Mouse (Mus musculus) left cerebral cortex, postnatal 10 days (tissue): Measurements from ENCODE around the gene Ppfibp1. TPM values are rescaled to one million over a fixed set of nuclear protein-coding genes. Genes with fewer than 3 reads are reported as not detected.

Experiments
- DNase-seq, 2 experiments: peaks; one replicate each; pipeline ENCODE4 v3.0.0; 2021 to 2022; ENCODE audit warnings: low spot score in 2 of 2, mixed read lengths in 1 of 2; ENCODE audit errors: extremely low spot score in 1 of 2
- intact Hi-C: fragments of 180-260 bp; cut with DNase I; formaldehyde crosslinking; loops from one replicate; pipeline ENCODE4 v1.15.1; 2025
- total RNA-seq, 2 experiments: library from RNA; stranded (reverse); gene quantifications; 2 replicates each; pipeline ENCODE4 v1.2.3; 2021

Ppfibp1 gene
- total RNA-seq, 2 experiments from 2014 or later, result 96.3 to 100 TPM

GRCm38 (mm10) chr6:146909725-146910489, 21.6 kb downstream of the Ppfibp1 start:
- intact Hi-C loops, result no loop called here
- DNase-seq, result no peak

GRCm38 (mm10) chr6:146910801-146911200, 22.5 kb downstream of the Ppfibp1 start:
- intact Hi-C loops, result no loop called here
- DNase-seq, result no peak

- intact Hi-C loops, result no loop called here
Observed at GRCm38 (mm10) chr6:146912835-146913488, 24.7 kb downstream of the Ppfibp1 start.

GRCm38 (mm10) chr6:146913489-146914198, 25.4 kb downstream of the Ppfibp1 start:
- no peak for DNase-seq
- intact Hi-C loops, result no loop called here

More at GRCm38 (mm10) chr6:146912835-146913488, 24.7 kb downstream of the Ppfibp1 start:
- DNase-seq, result no peak

- DNase-seq, result no peak
- intact Hi-C loops, result no loop called here
Observed at GRCm38 (mm10) chr6:146915808-146916207, 27.5 kb downstream of the Ppfibp1 start.

- intact Hi-C loops, result no loop called here
- no peak for DNase-seq
Observed at GRCm38 (mm10) chr6:146917396-146917795, 29.1 kb downstream of the Ppfibp1 start.

- no peak for DNase-seq
- intact Hi-C loops, result no loop called here
Observed at GRCm38 (mm10) chr6:146918341-146918740, 30.1 kb downstream of the Ppfibp1 start.

GRCm38 (mm10) chr6:146926415-146926980, 38.2 kb downstream of the Ppfibp1 start:
- DNase-seq, result no peak
- intact Hi-C loops, result no loop called here

GRCm38 (mm10) chr6:146928108-146928507, 39.8 kb downstream of the Ppfibp1 start:
- intact Hi-C loops, result no loop called here
- no peak for DNase-seq

- no peak for DNase-seq
- intact Hi-C loops, result no loop called here
Observed at GRCm38 (mm10) chr6:146929031-146929430, 40.7 kb downstream of the Ppfibp1 start.

GRCm38 (mm10) chr6:146933123-146933522, 44.8 kb downstream of the Ppfibp1 start:
- peak in 1 of 2 experiments; percentile 47 for DNase-seq
- intact Hi-C loops, result no loop called here

GRCm38 (mm10) chr6:146935957-146936356, 47.7 kb downstream of the Ppfibp1 start:
- no peak for DNase-seq
- intact Hi-C loops, result no loop called here

- DNase-seq, result no peak
- intact Hi-C loops, result no loop called here
Observed at GRCm38 (mm10) chr6:146939026-146939425, 50.7 kb downstream of the Ppfibp1 start.

GRCm38 (mm10) chr6:146941505-146942275, 53.4 kb downstream of the Ppfibp1 start:
- intact Hi-C loops, result no loop called here
- no peak for DNase-seq

GRCm38 (mm10) chr6:146944009-146944408, 55.7 kb downstream of the Ppfibp1 start:
- intact Hi-C loops, result no loop called here
- DNase-seq, result no peak

- no peak for DNase-seq
- intact Hi-C loops, result no loop called here
Observed at GRCm38 (mm10) chr6:146944830-146945229, 56.5 kb downstream of the Ppfibp1 start.

GRCm38 (mm10) chr6:146946327-146947029, 58.2 kb downstream of the Ppfibp1 start:
- intact Hi-C loops, result no loop called here
- no peak for DNase-seq

GRCm38 (mm10) chr6:146947186-146947585, 58.9 kb downstream of the Ppfibp1 start:
- intact Hi-C loops, result no loop called here
- no peak for DNase-seq
